Mouse (Mus musculus): ENCODE data around the gene Alpl. TPM values are rescaled to one million over a fixed set of nuclear protein-coding genes. Genes with fewer than 3 reads are reported as not detected.
A peak's percentile ranks its signal among the peaks of the same experiment; 100 is the strongest.

The Alpl gene
- total and polyA plus RNA-seq, 2 experiments from 2014 or later, result 15.3 to 17.5 TPM

DNA sequence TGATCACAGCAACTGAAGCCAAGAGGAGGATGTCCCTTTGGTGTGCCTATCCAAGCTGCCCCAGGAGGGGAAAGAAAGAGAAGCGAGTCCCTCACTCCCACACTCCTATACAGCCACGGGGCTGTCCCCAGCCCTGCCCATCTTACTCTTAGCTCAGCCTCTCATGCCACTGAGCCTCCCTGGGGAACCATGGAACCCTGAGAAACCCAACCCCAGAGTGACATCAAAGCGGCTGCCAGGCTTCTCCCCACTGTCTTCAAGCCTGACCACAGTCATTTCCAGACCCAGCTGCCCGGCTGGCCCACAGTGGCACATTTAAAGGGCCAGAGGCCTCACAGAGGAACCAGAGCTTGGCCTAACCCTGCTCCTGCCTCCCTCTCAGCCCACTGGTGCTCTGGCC, 47.5 kb downstream of the Alpl start:
- H3K27me3 ChIP-seq (ENCODE audit: insufficient read depth, low read length), result no peaks in the 10 kb centered on the region
- ATAC-seq, result peak; percentile 68
- H3K4me1 ChIP-seq (ENCODE audit: insufficient read depth, low read length), result 0 out of 2 replicates have a peak, but pooled peaks cover 14% of the 10 kb centered on the region
- no peak for TF ChIP-seq CTCF (IDR thresholded peaks at IDR 0.05; ENCODE audit: low read depth)
- no peaks in the 10 kb centered on the region for H3K9me3 ChIP-seq (ENCODE audit: low read length)
- no peak overlapping the region for H3K9ac ChIP-seq (replicated peaks; ENCODE audit: low read length)
- no peaks in the 10 kb centered on the region for H3K36me3 ChIP-seq (ENCODE audit: insufficient read depth, low read length)
- peak; percentile 67 for DNase-seq (ENCODE audit: low spot score)
- H3K27ac ChIP-seq, result no peak overlapping the region
- no peak overlapping the region for H3K4me2 ChIP-seq (ENCODE audit: low read depth, low read length)
- WGBS, result 35% methylated on average over 4 of the region's 4 CpGs
- no peak overlapping the region for H3K4me3 ChIP-seq (ENCODE audit: low read length)

DNA sequence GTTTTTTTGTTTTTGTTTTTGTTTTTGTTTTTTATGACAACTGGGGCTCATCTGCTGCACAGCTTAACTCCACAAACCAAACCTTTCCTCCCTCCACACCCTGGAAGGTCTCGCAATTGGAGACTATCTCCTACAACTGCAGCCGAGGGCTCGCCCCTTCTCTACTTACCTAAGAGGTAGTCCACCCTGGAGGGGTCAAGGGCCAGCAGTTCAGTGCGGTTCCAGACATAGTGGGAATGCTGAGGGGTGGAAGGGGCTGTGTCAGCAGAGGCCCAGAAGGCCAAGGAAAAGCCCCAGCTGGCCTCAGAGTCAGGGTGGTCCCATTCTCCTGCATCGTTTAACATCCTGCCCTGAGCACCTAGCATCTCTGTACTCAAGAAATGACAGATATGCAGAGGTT, 48.6 kb downstream of the Alpl start:
- Histone ChIP-seq H3K4me1 (ENCODE audit: insufficient read depth, low read length) (0 out of 2 replicates have a peak, but pooled peaks cover 14% of the 10 kb centered on the region), H3K4me3 (ENCODE audit: low read length) (no peak overlapping the region), H3K36me3 (ENCODE audit: insufficient read depth, low read length) (no peaks in the 10 kb centered on the region), H3K9me3 (ENCODE audit: low read length) (no peaks in the 10 kb centered on the region), H3K4me2 (ENCODE audit: low read depth, low read length) (no peak overlapping the region), H3K27me3 (ENCODE audit: insufficient read depth, low read length) (no peaks in the 10 kb centered on the region), H3K27ac (no peak overlapping the region), H3K9ac (replicated peaks; ENCODE audit: low read length) (no peak overlapping the region)
- WGBS, result 81% methylated on average over 5 of the region's 5 CpGs
- ATAC-seq, result no peak
- TF ChIP-seq CTCF (IDR thresholded peaks at IDR 0.05; ENCODE audit: low read depth), result no peak
- DNase-seq (ENCODE audit: low spot score), result no peak

DNA sequence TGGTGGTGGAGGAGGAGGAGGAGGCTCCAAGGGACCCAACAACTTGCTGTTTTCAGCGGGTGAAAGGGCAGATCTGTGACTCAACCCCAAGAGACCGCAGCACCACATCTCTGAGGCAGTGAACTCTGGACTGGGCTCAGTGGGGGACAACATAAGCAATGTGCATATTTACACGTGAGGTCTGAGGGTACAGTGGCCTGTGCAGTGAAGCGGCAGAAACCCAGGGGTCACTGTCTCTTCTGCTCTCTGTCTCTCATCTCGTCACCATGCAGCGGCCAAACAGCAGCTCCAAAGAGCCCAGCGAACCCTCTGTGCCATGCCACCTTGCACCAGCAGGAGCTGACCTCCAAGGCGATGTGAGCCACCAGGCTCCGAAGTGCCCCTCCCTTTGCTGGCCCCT, 49.1 kb downstream of the Alpl start:
- no peaks in the 10 kb centered on the region for H3K36me3 ChIP-seq (ENCODE audit: insufficient read depth, low read length)
- DNase-seq (ENCODE audit: low spot score) (no peak), ATAC-seq (no peak)
- no peaks in the 10 kb centered on the region for H3K27me3 ChIP-seq (ENCODE audit: insufficient read depth, low read length)
- no peak overlapping the region for H3K4me2 ChIP-seq (ENCODE audit: low read depth, low read length)
- H3K4me3 ChIP-seq (ENCODE audit: low read length), result no peak overlapping the region
- no peaks in the 10 kb centered on the region for H3K9me3 ChIP-seq (ENCODE audit: low read length)
- H3K9ac ChIP-seq (replicated peaks; ENCODE audit: low read length), result no peak overlapping the region
- no peak overlapping the region for H3K27ac ChIP-seq
- WGBS, result 80% methylated on average over 9 of the region's 9 CpGs
- 0 out of 2 replicates have a peak, but pooled peaks have one; percentile 9 for TF ChIP-seq CTCF (IDR thresholded peaks at IDR 0.05; ENCODE audit: low read depth)
- H3K4me1 ChIP-seq (ENCODE audit: insufficient read depth, low read length), result 0 out of 2 replicates have a peak, but pooled peaks cover 11% of the 10 kb centered on the region

DNA sequence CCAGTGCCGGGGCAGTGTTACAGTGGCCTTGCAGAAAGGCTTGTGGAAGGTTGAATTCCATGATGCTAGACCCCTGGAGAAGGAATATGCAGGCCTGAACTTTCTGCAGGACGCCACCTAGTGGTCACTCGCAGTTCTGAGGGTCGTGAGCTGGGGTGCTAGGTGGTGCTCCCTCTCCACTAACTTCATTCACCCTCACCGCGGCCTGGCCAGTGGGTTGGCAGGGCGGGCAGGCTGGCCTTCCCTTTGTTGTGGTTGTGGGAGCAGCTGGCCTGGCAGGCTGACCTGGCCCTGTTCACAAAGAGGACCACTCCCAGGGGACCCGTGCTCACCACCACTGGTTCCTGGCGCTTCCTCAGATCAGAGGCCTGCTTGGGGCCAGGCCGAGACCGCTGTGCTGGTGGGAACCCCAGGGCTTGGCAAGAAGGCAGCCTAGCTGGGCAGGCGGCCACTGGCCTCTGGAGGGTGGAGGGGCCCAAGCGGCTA, 51.7 kb downstream of the Alpl start:
- DNase-seq (ENCODE audit: low spot score) (peak; percentile 75), ATAC-seq (peak; percentile 73)
- H3K9ac ChIP-seq (replicated peaks; ENCODE audit: low read length), result no peak overlapping the region
- H3K36me3 ChIP-seq (ENCODE audit: insufficient read depth, low read length), result no peaks in the 10 kb centered on the region
- no peak overlapping the region for H3K4me2 ChIP-seq (ENCODE audit: low read depth, low read length)
- H3K9me3 ChIP-seq (ENCODE audit: low read length), result no peaks in the 10 kb centered on the region
- H3K4me1 ChIP-seq (ENCODE audit: insufficient read depth, low read length), result 0 out of 2 replicates have a peak, but pooled peaks cover 5% of the 10 kb centered on the region
- 0 out of 2 replicates have a peak overlapping the region, but pooled peaks have one; percentile 5 for H3K27ac ChIP-seq
- WGBS, result 47% methylated on average over 13 of the region's 13 CpGs
- TF ChIP-seq CTCF (IDR thresholded peaks at IDR 0.05; ENCODE audit: low read depth), result peak; percentile 75
- H3K27me3 ChIP-seq (ENCODE audit: insufficient read depth, low read length), result no peaks in the 10 kb centered on the region
- H3K4me3 ChIP-seq (ENCODE audit: low read length), result no peak overlapping the region

DNA sequence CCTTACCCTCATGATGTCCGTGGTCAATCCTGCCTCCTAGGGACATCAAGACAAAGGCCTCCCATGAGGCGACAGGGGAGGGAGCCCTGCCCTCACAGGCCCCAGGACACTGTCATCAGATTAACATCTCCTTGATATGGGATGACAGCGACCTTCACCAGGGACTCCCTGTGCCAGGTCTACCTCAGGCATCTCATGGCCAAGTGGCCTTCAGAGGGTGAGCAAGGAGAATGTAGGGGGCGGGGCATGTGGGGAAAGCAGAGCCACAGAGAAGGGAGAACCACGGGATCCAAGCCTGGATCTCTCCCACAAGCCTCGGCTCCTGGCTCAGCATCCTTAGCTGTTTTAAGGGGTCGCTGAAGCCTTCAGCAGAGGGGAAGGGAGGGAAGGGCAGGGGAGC, 52.4 kb downstream of the Alpl start:
- Histone ChIP-seq H3K27me3 (ENCODE audit: insufficient read depth, low read length) (no peaks in the 10 kb centered on the region), H3K36me3 (ENCODE audit: insufficient read depth, low read length) (no peaks in the 10 kb centered on the region), H3K27ac (no peak overlapping the region), H3K9me3 (ENCODE audit: low read length) (no peaks in the 10 kb centered on the region), H3K4me2 (ENCODE audit: low read depth, low read length) (no peak overlapping the region), H3K4me3 (ENCODE audit: low read length) (no peak overlapping the region), H3K4me1 (ENCODE audit: insufficient read depth, low read length) (0 out of 2 replicates have a peak, but pooled peaks cover 6% of the 10 kb centered on the region), H3K9ac (replicated peaks; ENCODE audit: low read length) (no peak overlapping the region)
- 56% methylated on average over 7 of the region's 7 CpGs for WGBS
- DNase-seq (ENCODE audit: low spot score), result no peak
- no peak for ATAC-seq
- no peak for TF ChIP-seq CTCF (IDR thresholded peaks at IDR 0.05; ENCODE audit: low read depth)

DNA sequence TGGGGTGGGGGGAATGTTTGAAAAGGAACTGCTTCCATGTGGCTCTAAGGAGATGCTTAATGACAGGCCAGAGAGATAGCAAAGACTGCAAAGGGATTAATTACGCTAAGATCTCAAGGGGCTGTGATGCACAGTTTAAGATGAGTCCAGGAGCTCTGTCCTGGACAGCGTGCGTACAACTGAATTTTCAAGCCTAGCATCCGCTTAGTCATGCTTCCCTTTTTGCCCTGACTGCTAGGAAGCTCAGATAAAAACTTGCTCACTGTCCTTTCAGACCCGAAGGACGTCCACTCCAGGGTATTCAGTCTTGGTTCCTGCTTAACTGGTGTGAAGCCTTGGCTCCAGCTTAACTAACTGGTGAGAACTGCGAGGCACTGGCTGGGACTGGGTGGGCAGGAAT, 55.8 kb downstream of the Alpl start:
- Histone ChIP-seq H3K36me3 (ENCODE audit: insufficient read depth, low read length) (no peaks in the 10 kb centered on the region), H3K4me1 (ENCODE audit: insufficient read depth, low read length) (peaks cover 10% of the 10 kb centered on the region; the same call in 1 of the 2 replicates), H3K9ac (replicated peaks; ENCODE audit: low read length) (no peak overlapping the region), H3K4me3 (ENCODE audit: low read length) (no peak overlapping the region), H3K9me3 (ENCODE audit: low read length) (no peaks in the 10 kb centered on the region), H3K4me2 (ENCODE audit: low read depth, low read length) (no peak overlapping the region), H3K27ac (no peak overlapping the region), H3K27me3 (ENCODE audit: insufficient read depth, low read length) (no peaks in the 10 kb centered on the region)
- no peak for ATAC-seq
- DNase-seq (ENCODE audit: low spot score), result no peak
- no peak for TF ChIP-seq CTCF (IDR thresholded peaks at IDR 0.05; ENCODE audit: low read depth)
- WGBS, result 83% methylated on average over 7 of the region's 7 CpGs

DNA sequence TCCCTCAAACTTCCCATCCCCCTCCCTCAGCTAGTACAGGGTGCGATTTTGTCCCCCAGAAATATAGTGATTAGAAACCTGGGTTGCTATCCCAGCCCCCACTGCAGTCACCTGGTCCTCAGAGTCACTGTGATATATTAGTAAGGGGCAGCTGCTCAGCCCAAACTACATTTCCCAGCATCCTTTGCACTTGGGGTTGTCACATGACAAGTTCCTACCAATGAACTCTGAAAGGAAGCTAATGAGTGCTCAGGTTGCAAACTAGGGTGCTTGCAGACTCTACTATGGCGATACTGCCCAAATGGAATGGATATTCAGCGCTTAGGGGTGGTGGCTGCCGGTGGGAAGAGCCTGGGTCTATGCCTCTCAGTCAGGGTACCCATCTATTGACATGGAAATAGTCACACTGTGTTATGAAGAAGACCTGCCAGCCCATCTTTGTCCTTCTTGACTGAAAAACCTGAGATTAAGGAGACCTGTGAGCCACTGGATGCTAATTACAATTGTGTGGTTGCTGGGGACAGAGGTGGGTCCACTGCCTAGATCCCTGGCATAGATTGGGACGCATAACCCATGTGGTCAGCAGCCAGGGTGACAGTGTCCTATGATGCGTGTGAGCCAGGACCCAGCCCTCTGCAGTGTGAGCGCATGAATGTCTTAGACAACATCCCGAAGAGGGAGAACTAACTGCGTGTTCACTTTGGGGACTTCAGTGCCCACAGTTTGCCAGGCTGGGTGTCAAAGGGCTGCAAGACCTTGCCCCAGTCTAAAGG, 56.8 kb downstream of the Alpl start:
- H3K36me3 ChIP-seq (ENCODE audit: insufficient read depth, low read length), result no peaks in the 10 kb centered on the region
- H3K4me1 ChIP-seq (ENCODE audit: insufficient read depth, low read length), result peaks cover 10% of the 10 kb centered on the region; the same call in 1 of the 2 replicates
- TF ChIP-seq CTCF (IDR thresholded peaks at IDR 0.05; ENCODE audit: low read depth), result no peak
- no peaks in the 10 kb centered on the region for H3K9me3 ChIP-seq (ENCODE audit: low read length)
- H3K4me2 ChIP-seq (ENCODE audit: low read depth, low read length), result peak overlapping the region; percentile 32
- WGBS, result 52% methylated on average over 9 of the region's 9 CpGs
- no peak overlapping the region for H3K9ac ChIP-seq (replicated peaks; ENCODE audit: low read length)
- ATAC-seq (peak; percentile 73), DNase-seq (ENCODE audit: low spot score) (peak; percentile 87)
- no peaks in the 10 kb centered on the region for H3K27me3 ChIP-seq (ENCODE audit: insufficient read depth, low read length)
- H3K4me3 ChIP-seq (ENCODE audit: low read length), result no peak overlapping the region
- no peak overlapping the region; the same call in 1 of the 2 replicates for H3K27ac ChIP-seq

Data from hindbrain, postnatal 0 days (tissue).